Mouse (Mus musculus) thymus, adult 2 months (tissue): Measurements from ENCODE around the gene Abcf1. TPM values are rescaled to one million over a fixed set of nuclear protein-coding genes. Genes with fewer than 3 reads are reported as not detected.
A peak's percentile ranks its signal among the peaks of the same experiment; 100 is the strongest.

Source experiments
- DNase-seq: peaks from one replicate; pipeline ENCODE4 v3.0.0; 2021
- H3K27ac ChIP-seq: fragments of 200-500 bp; 2 replicates; pipeline ENCODE4 v1.5.1; 2012; ENCODE audit warnings: low read length, control low read depth; ENCODE audit not compliant: control insufficient read depth, insufficient read depth
- H3K27me3 ChIP-seq: fragments of 200-500 bp; 2 replicates; pipeline ENCODE4 v1.6.1; 2012; ENCODE audit warnings: mild to moderate bottlenecking, low read length, moderate library complexity, mixed read lengths; ENCODE audit not compliant: control insufficient read depth, insufficient read depth
- H3K36me3 ChIP-seq: fragments of 200-500 bp; 2 replicates; pipeline ENCODE4 v1.6.1; 2012; ENCODE audit warnings: mild to moderate bottlenecking, low read length, moderate library complexity; ENCODE audit not compliant: control insufficient read depth, insufficient read depth
- H3K4me1 ChIP-seq: fragments of 200-500 bp; replicated peaks from 2 replicates; pipeline ENCODE4 v1.6.1; 2012; ENCODE audit warnings: low read length; ENCODE audit not compliant: control insufficient read depth, insufficient read depth
- H3K4me3 ChIP-seq: fragments of 200-500 bp; 2 replicates; pipeline ENCODE4 v1.5.1; 2012; ENCODE audit warnings: mild to moderate bottlenecking, low read length, control low read depth, moderate library complexity; ENCODE audit not compliant: control insufficient read depth, insufficient read depth
- CTCF ChIP-seq: fragments of 200-500 bp; IDR thresholded peaks from 2 replicates; pipeline ENCODE4 v1.5.1; 2012; ENCODE audit warnings: mild to moderate bottlenecking, control low read depth, low read length, moderate library complexity, borderline replicate concordance; ENCODE audit not compliant: control insufficient read depth, poor library complexity, insufficient read depth; ENCODE audit errors: extremely low read depth
- POLR2A ChIP-seq: fragments of 200-500 bp; IDR thresholded peaks from 2 replicates; pipeline ENCODE4 v1.6.1; 2012; ENCODE audit warnings: mild to moderate bottlenecking, low read length, control low read depth, moderate library complexity; ENCODE audit not compliant: control insufficient read depth, poor library complexity, insufficient read depth; ENCODE audit errors: extremely low read depth
- WGBS: fragments of 180-500 bp; shearing (Covaris S2); methylation state at CpG from one replicate; pipeline ENCODE4 v1.1.7; 2018; 5-methylcytosine and 5-hydroxymethylcytosine counted together
- polyA plus RNA-seq: library from polyadenylated mRNA; depleted of rRNA; stranded (reverse); fragments of >200 nt; gene quantifications from 2 replicates; pipeline ENCODE4 v1.2.3, GENCODE M21; 2012

Abcf1 gene
- polyA plus RNA-seq, 1 experiment: 132 TPM

- WGBS: 46% methylated on average over 12 of the region's 12 CpGs
- H3K4me1 ChIP-seq: peaks cover 33% of the 10 kb centered on the region
- H3K36me3 ChIP-seq: no peaks in the 10 kb centered on the region
- peak; percentile 46 for DNase-seq
- H3K27ac ChIP-seq: peak overlapping the region; percentile 49; the same call in 1 of the 2 replicates
- no peak overlapping the region for H3K4me3 ChIP-seq
- TF ChIP-seq POLR2A (no peak), CTCF (no peak)
- no peaks in the 10 kb centered on the region for H3K27me3 ChIP-seq
Observed at GRCm38 (mm10) chr17:36001121-36001897, 31.7 kb upstream of the Abcf1 start.

GRCm38 (mm10) chr17:36000349-36000748, 30.8 kb upstream of the Abcf1 start:
- Histone ChIP-seq H3K27me3 (no peaks in the 10 kb centered on the region), H3K4me3 (no peak overlapping the region), H3K36me3 (no peaks in the 10 kb centered on the region), H3K4me1 (peaks cover 33% of the 10 kb centered on the region), H3K27ac (no peak overlapping the region)
- no peak for TF ChIP-seq CTCF
- no peak for TF ChIP-seq POLR2A
- WGBS: 56% methylated on average over 4 of the region's 4 CpGs
- no peak for DNase-seq

GRCm38 (mm10) chr17:35999356-35999755, 29.8 kb upstream of the Abcf1 start:
- H3K27ac ChIP-seq: peak overlapping the region; percentile 20; the same call in 1 of the 2 replicates
- DNase-seq: peak; percentile 89
- H3K4me3 ChIP-seq: no peak overlapping the region
- no peak for TF ChIP-seq POLR2A
- TF ChIP-seq CTCF: no peak
- no peaks in the 10 kb centered on the region for H3K27me3 ChIP-seq
- 4% methylated on average over 7 of the region's 7 CpGs for WGBS
- peaks cover 31% of the 10 kb centered on the region for H3K4me1 ChIP-seq
- no peaks in the 10 kb centered on the region for H3K36me3 ChIP-seq

GRCm38 (mm10) chr17:35998545-35999305, 29.2 kb upstream of the Abcf1 start:
- TF ChIP-seq CTCF (no peak), POLR2A (no peak)
- H3K36me3 ChIP-seq: no peaks in the 10 kb centered on the region
- DNase-seq: peak; percentile 30
- H3K4me1 ChIP-seq: peaks cover 31% of the 10 kb centered on the region
- no peaks in the 10 kb centered on the region for H3K27me3 ChIP-seq
- under 1% methylated on average over 6 of the region's 6 CpGs for WGBS
- peak overlapping the region; percentile 59 for H3K27ac ChIP-seq
- H3K4me3 ChIP-seq: peak overlapping the region; percentile 2; the same call in 1 of the 2 replicates

GRCm38 (mm10) chr17:35997713-35998510, 28.4 kb upstream of the Abcf1 start:
- Histone ChIP-seq H3K4me3 (0 out of 2 replicates have a peak overlapping the region, but pooled peaks have one; percentile 3), H3K36me3 (no peaks in the 10 kb centered on the region), H3K27ac (peak overlapping the region; percentile 59), H3K27me3 (no peaks in the 10 kb centered on the region), H3K4me1 (peaks cover 29% of the 10 kb centered on the region)
- peak; percentile 56 for DNase-seq
- TF ChIP-seq POLR2A (no peak), CTCF (no peak)
- WGBS: 22% methylated on average over 12 of the region's 12 CpGs

GRCm38 (mm10) chr17:35996949-35997348, 27.4 kb upstream of the Abcf1 start:
- peaks cover 25% of the 10 kb centered on the region for H3K4me1 ChIP-seq
- DNase-seq: peak; percentile 99
- WGBS: under 1% methylated on average over 11 of the region's 11 CpGs
- no peaks in the 10 kb centered on the region for H3K36me3 ChIP-seq
- no peak for TF ChIP-seq POLR2A
- TF ChIP-seq CTCF: peak; percentile 79; the same call in 1 of the 2 replicates
- H3K27me3 ChIP-seq: no peaks in the 10 kb centered on the region
- no peak overlapping the region for H3K27ac ChIP-seq
- no peak overlapping the region for H3K4me3 ChIP-seq
